Comparison of ENCODE assay signal across 8 mouse cellular contexts in genomic region chr1:180813409-180813884, GRCm38 (mm10). TPM values are rescaled to one million over a fixed set of nuclear protein-coding genes. Genes with fewer than 3 reads are reported as not detected.
DNase-seq lines count a peak whose midpoint lies in the region; ATAC-seq lines count a peak whose summit lies in the region.

No protein-coding gene starts in this region.

- H3K36me3 ChIP-seq in megakaryocyte, embryonic 14.5 days (replicated peaks; ENCODE audit: low read length), result peaks cover 45% of the 10 kb centered on the region

- peaks cover 41% of the 10 kb centered on the region for H3K4me1 ChIP-seq in megakaryocyte, embryonic 14.5 days

- peak; percentile 81 for ATAC-seq in inflammation-experienced regulatory T-cells, adult 6 months

- H3K4me3 ChIP-seq in megakaryocyte, embryonic 14.5 days (replicated peaks), result peak overlapping the region; percentile 98

- DNase-seq in adrenal gland, adult (ENCODE audit: inconsistent age in 2 of 2, low spot score in 1 of 2), result peak; percentile 96 to 98
- DNase-seq in embryo, embryonic 10 days (ENCODE audit: low spot score), result peak; percentile 97
- peak; percentile 95 for DNase-seq in gastrocnemius, postnatal 10 days
- peak; percentile 78 to 92 for DNase-seq in left cerebral cortex, adult 9 months (ENCODE audit: low spot score in 2 of 2)
- DNase-seq in right cerebral cortex, adult 2 months (ENCODE audit: low spot score in 2 of 2), result peak; percentile 92 to 93
- DNase-seq in urinary bladder, postnatal 10 days (ENCODE audit: low spot score), result peak; percentile 82

- H3K9me3 ChIP-seq in megakaryocyte, embryonic 14.5 days, result no peaks in the 10 kb centered on the region

- no peaks in the 10 kb centered on the region for H3K27me3 ChIP-seq in megakaryocyte, embryonic 14.5 days (replicated peaks)

RNA-seq across cellular contexts. Expression of gene H3f3a, which starts 0.3 kb away (rescaled TPM):
- total RNA-seq in gastrocnemius, postnatal 10 days (2021), result 100 to 1,000 TPM; 573 to 601 TPM
- 100 to 1,000 TPM; 553 to 843 (median 762) TPM for polyA plus RNA-seq in inflammation-experienced regulatory T-cells, adult 6 months (2017; shearing (Covaris generic))
- polyA plus RNA-seq in megakaryocyte, embryonic 14.5 days (2012; ENCODE audit: insufficient read depth, low replicate concordance), result 752 and 2,061 TPM in 2 replicates

RNA-seq across cellular contexts. Expression of gene Sde2, which starts 37.5 kb away (rescaled TPM):
- total RNA-seq in gastrocnemius, postnatal 10 days (2021), result 10 to 100 TPM in 1 of 2 experiments, 1 to 10 TPM in 1; 8.7 to 11.4 TPM
- 10 to 100 TPM; 33.8 to 42.9 (median 37.5) TPM for polyA plus RNA-seq in inflammation-experienced regulatory T-cells, adult 6 months (2017; shearing (Covaris generic))
- polyA plus RNA-seq in megakaryocyte, embryonic 14.5 days (2012; ENCODE audit: insufficient read depth, low replicate concordance), result 8.2 and 18.2 TPM in 2 replicates

Comparison
In these comparisons a context has a peak if more than half of its experiments do, and no peak if none do; other contexts are left out.
1. Peak in every context shown above with its lines: DNase-seq, ATAC-seq and H3K4me3 ChIP-seq.